8 mouse cellular contexts compared by ENCODE assay signal in genomic region chr5:130256678-130257271, GRCm38 (mm10). TPM values are rescaled to one million over a fixed set of nuclear protein-coding genes. Genes with fewer than 3 reads are reported as not detected.
A peak's percentile ranks its signal among the peaks of the same experiment; 100 is the strongest.
DNase-seq lines count a peak whose midpoint lies in the region; ATAC-seq lines count a peak whose summit lies in the region.

No protein-coding gene starts in this region.

- ATAC-seq in heart, embryonic 13.5 days (ENCODE audit: extremely low read depth, insufficient number of reproducible peaks, low FRiP score, low TSS enrichment), result peak; percentile 91
- ATAC-seq in liver, embryonic 12.5 days, result peak; percentile 90
- ATAC-seq in stomach, embryonic 15.5 days (ENCODE audit: insufficient read depth, low FRiP score, low read depth), result peak; percentile 93

- H3K36me3 ChIP-seq in heart, embryonic 13.5 days, result peaks cover 35% of the 10 kb centered on the region
- H3K36me3 ChIP-seq in liver, embryonic 12.5 days, result peaks cover 42% of the 10 kb centered on the region
- peaks cover 13% of the 10 kb centered on the region for H3K36me3 ChIP-seq in stomach, embryonic 15.5 days

- H3K4me3 ChIP-seq in brown adipose tissue, adult 24 weeks (ENCODE audit: insufficient read depth, low read depth, low read length), result peak overlapping the region; percentile 93
- H3K4me3 ChIP-seq in heart, embryonic 13.5 days, result peak overlapping the region; percentile 73
- H3K4me3 ChIP-seq in liver, embryonic 12.5 days, result peak overlapping the region; percentile 83
- H3K4me3 ChIP-seq in stomach, embryonic 15.5 days (replicated peaks), result peak overlapping the region; percentile 73

- peak overlapping the region; percentile 94 for H3K9ac ChIP-seq in heart, embryonic 13.5 days
- H3K9ac ChIP-seq in liver, embryonic 12.5 days, result peak overlapping the region; percentile 76
- peak overlapping the region; percentile 75 for H3K9ac ChIP-seq in stomach, embryonic 15.5 days

- no peaks in the 10 kb centered on the region for H3K27me3 ChIP-seq in heart, embryonic 13.5 days (replicated peaks)
- H3K27me3 ChIP-seq in liver, embryonic 12.5 days (replicated peaks), result no peaks in the 10 kb centered on the region
- no peaks in the 10 kb centered on the region for H3K27me3 ChIP-seq in stomach, embryonic 15.5 days (replicated peaks)

- DNase-seq in CD4-positive, CD25-positive, alpha-beta regulatory T cell, adult 2 months (ENCODE audit: low read depth, low spot score), result peak; percentile 96
- DNase-seq in fat pad, adult 2 months (ENCODE audit: extremely low read depth, low read depth, low spot score), result peak; percentile 87
- DNase-seq in kidney, postnatal 10 days, result peak; percentile 96
- peak; percentile 94 for DNase-seq in natural killer cell, adult 2 months (ENCODE audit: low spot score in 2 of 2)

- 0 out of 2 replicates have a peak overlapping the region, but pooled peaks have one; percentile 40 for H3K27ac ChIP-seq in brown adipose tissue, adult 24 weeks (replicated peaks; ENCODE audit: low read depth, low read length)
- H3K27ac ChIP-seq in heart, embryonic 13.5 days (replicated peaks), result peak overlapping the region; percentile 84
- peak overlapping the region; percentile 86 for H3K27ac ChIP-seq in liver, embryonic 12.5 days
- peak overlapping the region; percentile 81 for H3K27ac ChIP-seq in stomach, embryonic 15.5 days

- H3K4me1 ChIP-seq in brown adipose tissue, adult 24 weeks (ENCODE audit: control insufficient read depth, insufficient read depth, insufficient read length, low read length), result 0 out of 2 replicates have a peak, but pooled peaks cover 4% of the 10 kb centered on the region
- H3K4me1 ChIP-seq in heart, embryonic 13.5 days, result peaks cover 24% of the 10 kb centered on the region
- H3K4me1 ChIP-seq in liver, embryonic 12.5 days, result peaks cover 36% of the 10 kb centered on the region
- peaks cover 16% of the 10 kb centered on the region; the same call in 1 of the 2 replicates for H3K4me1 ChIP-seq in stomach, embryonic 15.5 days

- H3K4me2 ChIP-seq in heart, embryonic 13.5 days, result peak overlapping the region; percentile 92
- H3K4me2 ChIP-seq in liver, embryonic 12.5 days, result peak overlapping the region; percentile 75
- H3K4me2 ChIP-seq in stomach, embryonic 15.5 days, result peak overlapping the region; percentile 69

- under 1% methylated on average over 25 of the region's 25 CpGs for WGBS in heart, embryonic 13.5 days
- WGBS in liver, embryonic 12.5 days (ENCODE audit: insufficient replicate concordance), result under 1% methylated on average over 25 of the region's 25 CpGs
- WGBS in stomach, embryonic 15.5 days, result under 1% methylated on average over 25 of the region's 25 CpGs

- H3K9me3 ChIP-seq in heart, embryonic 13.5 days, result no peaks in the 10 kb centered on the region
- no peaks in the 10 kb centered on the region for H3K9me3 ChIP-seq in liver, embryonic 12.5 days (replicated peaks)
- no peaks in the 10 kb centered on the region for H3K9me3 ChIP-seq in stomach, embryonic 15.5 days

RNA-seq across cellular contexts. Expression of gene Tyw1, which starts 1.4 kb away (rescaled TPM):
- 6.4 and 6.5 TPM in 2 replicates for polyA plus RNA-seq in brown adipose tissue, adult 24 weeks (2012; ENCODE audit: insufficient read depth, insufficient read length, missing spikeins)
- polyA plus RNA-seq in heart, embryonic 13.5 days (2015; fragmentation: Nextera tagmentation; extraction: Ambion mirVana), result 16.4 and 18.5 TPM in 2 replicates
- polyA plus RNA-seq in liver, embryonic 12.5 days (2016; fragmentation: Nextera tagmentation; extraction: Ambion mirVana), result 21.2 and 21.6 TPM in 2 replicates
- polyA plus RNA-seq in stomach, embryonic 15.5 days (2015; fragmentation: Nextera tagmentation; extraction: Ambion mirVana), result 22.6 and 23.4 TPM in 2 replicates

RNA-seq across cellular contexts. Expression of gene Sbds, which starts 1.4 kb away (rescaled TPM):
- polyA plus RNA-seq in brown adipose tissue, adult 24 weeks (2012; ENCODE audit: insufficient read depth, insufficient read length, missing spikeins), result 74.0 and 81.0 TPM in 2 replicates
- polyA plus RNA-seq in heart, embryonic 13.5 days (2015; fragmentation: Nextera tagmentation; extraction: Ambion mirVana), result 52.3 and 60.7 TPM in 2 replicates
- polyA plus RNA-seq in liver, embryonic 12.5 days (2016; fragmentation: Nextera tagmentation; extraction: Ambion mirVana), result 64.5 and 68.1 TPM in 2 replicates
- polyA plus RNA-seq in stomach, embryonic 15.5 days (2015; fragmentation: Nextera tagmentation; extraction: Ambion mirVana), result 69.4 and 70.7 TPM in 2 replicates

RNA-seq across cellular contexts. Expression of gene Tmem248, which starts 39.9 kb away (rescaled TPM):
- polyA plus RNA-seq in brown adipose tissue, adult 24 weeks (2012; ENCODE audit: insufficient read depth, insufficient read length, missing spikeins), result 19.1 and 22.1 TPM in 2 replicates
- polyA plus RNA-seq in heart, embryonic 13.5 days (2015; fragmentation: Nextera tagmentation; extraction: Ambion mirVana), result 24.7 and 33.5 TPM in 2 replicates
- polyA plus RNA-seq in liver, embryonic 12.5 days (2016; fragmentation: Nextera tagmentation; extraction: Ambion mirVana), result 45.4 and 46.4 TPM in 2 replicates
- 37.3 and 43.1 TPM in 2 replicates for polyA plus RNA-seq in stomach, embryonic 15.5 days (2015; fragmentation: Nextera tagmentation; extraction: Ambion mirVana)

Comparison
In these comparisons a context has a peak if more than half of its experiments do, and no peak if none do; other contexts are left out.
1. Peak in every context shown above with its lines: DNase-seq, ATAC-seq, H3K4me3 ChIP-seq and H3K27ac ChIP-seq.